Mouse (Mus musculus) embryo, embryonic 11 days (tissue): ENCODE data around the gene Ctnnbip1.
"Not testable (repeated sequence)": the region's sequence is repeated elsewhere in the genome, so short reads cannot be mapped to it uniquely, and the experiment has no call there.

Source experiments
- DNase-seq: peaks from one replicate; pipeline ENCODE4 v3.0.0-alpha.2; 2015

The Ctnnbip1 gene

GRCm38 (mm10) chr4:149591486-149591885 lies 73.5 kb downstream of the Ctnnbip1 start:
- DNase-seq = no peak

GRCm38 (mm10) chr4:149594913-149595581 lies 77.0 kb downstream of the Ctnnbip1 start:
- no peak for DNase-seq

GRCm38 (mm10) chr4:149597641-149598208 lies 79.7 kb downstream of the Ctnnbip1 start:
- no peak for DNase-seq

- no peak for DNase-seq
Observed at GRCm38 (mm10) chr4:149599549-149599948, 81.5 kb downstream of the Ctnnbip1 start.

GRCm38 (mm10) chr4:149600130-149600529 lies 82.1 kb downstream of the Ctnnbip1 start:
- no peak for DNase-seq

- no peak for DNase-seq
Observed at GRCm38 (mm10) chr4:149601484-149601883, 83.4 kb downstream of the Ctnnbip1 start.

- DNase-seq = no peak
Observed at GRCm38 (mm10) chr4:149602236-149602635, 84.2 kb downstream of the Ctnnbip1 start.

GRCm38 (mm10) chr4:149603860-149604259 lies 85.8 kb downstream of the Ctnnbip1 start:
- DNase-seq = no peak

- no peak for DNase-seq
Observed at GRCm38 (mm10) chr4:149604518-149604917, 86.5 kb downstream of the Ctnnbip1 start.

GRCm38 (mm10) chr4:149606056-149606455 lies 88.0 kb downstream of the Ctnnbip1 start:
- no peak for DNase-seq

- no peak for DNase-seq
Observed at GRCm38 (mm10) chr4:149606766-149607358, 88.8 kb downstream of the Ctnnbip1 start.

- no peak for DNase-seq
Observed at GRCm38 (mm10) chr4:149607591-149608308, 89.7 kb downstream of the Ctnnbip1 start.

- DNase-seq = no peak
Observed at GRCm38 (mm10) chr4:149608309-149608638, 90.2 kb downstream of the Ctnnbip1 start.

GRCm38 (mm10) chr4:149609256-149610025 lies 91.4 kb downstream of the Ctnnbip1 start:
- DNase-seq = no peak

- DNase-seq = peak; percentile 76
Observed at GRCm38 (mm10) chr4:149611376-149612044, 93.5 kb downstream of the Ctnnbip1 start.

GRCm38 (mm10) chr4:149613497-149613896 lies 95.5 kb downstream of the Ctnnbip1 start:
- DNase-seq = not testable (repeated sequence)

- no peak for DNase-seq
Observed at GRCm38 (mm10) chr4:149614869-149615268, 96.8 kb downstream of the Ctnnbip1 start.
